Mouse (Mus musculus) liver, embryonic 14.5 days (tissue): Measurements from ENCODE around the gene Klhl40.

Source experiments
- CTCF ChIP-seq: IDR thresholded peaks from 2 replicates; pipeline ENCODE4 v1.5.1; 2016; ENCODE audit warnings: antibody characterized with exemption, low read depth, control low read depth
- EP300 ChIP-seq: IDR thresholded peaks from 2 replicates; pipeline ENCODE4 v1.6.1; 2016; ENCODE audit warnings: antibody characterized with exemption, low read depth

DNA sequence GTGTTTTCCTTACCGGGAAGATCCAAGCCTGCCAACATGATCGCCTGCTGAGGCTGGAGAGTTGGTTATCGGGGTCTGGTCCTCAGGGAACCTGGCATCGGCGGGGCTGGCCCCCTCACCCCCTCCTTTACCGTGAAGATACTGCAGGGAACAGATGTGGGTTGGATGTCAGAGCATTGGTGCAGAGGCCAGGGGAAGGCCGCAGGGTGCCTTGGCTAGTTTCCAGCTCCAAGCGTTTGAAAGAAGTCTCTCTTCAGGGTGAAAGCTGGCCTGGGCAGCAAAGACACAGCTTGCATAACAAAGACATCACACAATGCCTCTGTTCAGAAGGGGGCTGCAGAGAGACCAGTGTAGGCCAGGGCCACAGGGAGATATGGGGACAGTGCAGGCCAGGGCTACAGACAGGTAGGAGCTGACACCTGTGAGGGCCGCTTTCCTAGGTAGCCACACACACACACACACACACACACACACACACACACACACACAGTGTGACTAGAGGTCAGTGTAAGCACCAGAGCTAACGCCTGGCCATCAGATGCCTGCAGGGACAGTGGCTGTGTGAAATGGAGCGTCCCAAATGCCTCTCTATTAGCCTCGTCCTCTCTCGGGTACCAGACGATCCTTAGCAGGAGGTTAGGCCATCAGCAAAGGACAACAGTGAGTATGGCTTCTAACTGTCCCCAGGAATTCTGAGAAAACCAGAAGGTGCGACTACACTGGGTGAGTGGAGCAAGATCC, 32.8 kb downstream of the Klhl40 start:
- no peak for TF ChIP-seq CTCF
- no peak for TF ChIP-seq EP300
